Mouse (Mus musculus): Measurements from ENCODE around the gene March5.
A peak's percentile ranks its signal among the peaks of the same experiment; 100 is the strongest.
"Not testable (repeated sequence)": the region's sequence is repeated elsewhere in the genome, so short reads cannot be mapped to it uniquely, and the experiment has no call there.

Gene March5

DNA sequence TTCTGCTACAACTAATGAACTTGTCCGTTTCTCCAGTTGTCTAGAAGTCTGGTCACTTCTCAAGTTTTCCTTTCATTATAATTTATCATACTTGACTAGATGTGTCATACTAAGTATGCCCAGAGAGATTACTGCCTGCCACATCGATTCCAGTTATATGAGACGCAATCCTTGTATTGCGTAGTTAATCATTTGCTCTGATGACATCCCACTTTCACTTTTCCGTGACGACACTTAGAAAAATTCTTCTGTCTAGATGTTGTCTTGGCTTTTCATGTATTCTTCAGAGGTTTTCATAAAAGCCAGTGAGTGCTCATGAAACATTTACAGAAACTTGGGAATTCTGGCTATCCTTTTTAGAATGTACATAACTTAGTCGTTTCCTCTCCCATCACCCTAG is 1.6 kb downstream of the March5 start:
- DNase-seq (ENCODE audit: low spot score) = no peak

DNA sequence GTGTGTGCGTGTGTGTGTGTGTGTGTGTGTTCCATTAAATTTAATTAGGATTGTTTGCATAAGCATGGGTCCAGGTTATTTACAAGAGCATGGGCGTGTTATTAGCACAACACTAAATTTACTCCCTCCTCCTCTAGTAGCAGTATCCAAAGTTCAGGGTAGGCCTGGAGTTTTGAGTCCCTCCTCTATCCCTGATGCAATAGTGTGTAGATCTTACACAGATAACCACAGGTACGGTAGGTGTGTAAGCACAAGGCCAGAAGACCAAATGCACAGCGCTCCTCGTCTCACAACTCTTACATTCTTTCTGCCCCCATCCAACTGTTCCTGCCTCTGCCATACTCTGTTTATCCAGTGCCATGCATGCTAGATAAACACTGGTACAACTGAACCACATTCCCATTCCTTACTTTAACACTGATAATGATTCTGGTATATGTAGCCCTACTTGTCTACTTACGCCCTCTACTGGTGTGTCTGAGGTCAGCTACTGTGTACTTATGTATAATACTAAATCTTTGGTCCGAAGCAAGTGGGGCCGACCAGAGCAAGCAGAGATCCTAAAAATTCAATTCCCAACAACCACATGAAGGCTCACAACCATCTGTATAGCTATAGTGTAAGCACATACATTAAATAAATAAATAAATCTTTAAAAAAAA is 2.3 kb downstream of the March5 start:
- DNase-seq (ENCODE audit: low spot score) = no peak

DNA sequence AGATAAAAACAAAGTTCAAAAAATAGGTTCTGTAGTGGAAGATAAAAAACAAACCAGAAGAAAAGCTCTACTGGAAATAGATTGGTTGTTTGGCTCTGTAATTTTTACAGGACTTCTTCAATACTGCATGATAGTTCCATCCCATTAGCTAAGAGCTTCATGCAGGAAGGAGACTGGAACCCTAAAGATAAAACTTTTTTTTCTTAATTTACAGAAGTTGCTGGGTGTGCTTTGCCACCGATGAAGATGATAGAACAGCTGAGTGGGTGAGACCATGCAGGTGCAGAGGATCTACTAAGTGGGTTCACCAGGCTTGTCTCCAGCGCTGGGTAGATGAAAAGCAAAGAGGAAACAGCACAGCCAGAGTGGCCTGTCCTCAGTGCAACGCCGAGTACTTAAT is 3.1 kb downstream of the March5 start:
- no peak for DNase-seq (ENCODE audit: low spot score)

DNA sequence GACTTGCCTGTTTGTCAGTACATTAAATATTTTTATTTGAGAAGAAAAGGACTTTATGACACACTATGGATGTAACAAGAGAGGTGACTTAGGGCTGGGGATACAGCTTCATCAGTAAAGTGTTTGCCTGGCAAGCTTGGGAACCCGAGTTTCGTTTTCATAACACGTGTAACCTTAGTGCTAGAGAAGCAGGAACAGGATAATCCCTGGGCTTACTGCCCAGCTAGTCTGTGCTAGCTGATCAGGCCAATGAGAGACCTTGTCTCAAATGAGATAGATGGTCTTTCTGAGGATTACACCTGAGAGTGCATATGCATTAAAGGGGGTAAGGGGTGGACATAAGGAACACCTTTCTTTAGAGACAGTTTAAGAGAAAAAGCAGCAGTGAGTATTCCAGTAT is 4.1 kb downstream of the March5 start:
- DNase-seq (ENCODE audit: low spot score) = no peak

DNA sequence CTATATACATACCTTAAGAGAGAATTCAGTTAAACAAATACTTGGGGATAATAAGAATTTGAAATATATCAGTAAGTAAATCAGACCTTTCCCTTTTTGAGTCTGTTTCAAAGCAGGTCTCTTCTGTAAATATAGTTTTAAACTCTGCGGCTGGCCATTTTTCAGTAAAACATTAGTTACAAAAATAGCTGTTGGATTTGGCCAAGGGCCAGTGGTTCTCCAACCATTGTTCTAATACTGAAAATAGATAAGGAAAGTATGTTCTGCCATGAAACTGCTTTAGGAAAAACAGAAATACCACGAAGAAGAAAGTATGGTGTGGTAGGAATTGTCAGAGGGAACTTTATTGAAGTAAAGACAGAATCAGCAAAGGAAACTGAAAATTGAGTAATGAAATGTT is 7.4 kb downstream of the March5 start:
- no peak for DNase-seq (ENCODE audit: low spot score)

DNA sequence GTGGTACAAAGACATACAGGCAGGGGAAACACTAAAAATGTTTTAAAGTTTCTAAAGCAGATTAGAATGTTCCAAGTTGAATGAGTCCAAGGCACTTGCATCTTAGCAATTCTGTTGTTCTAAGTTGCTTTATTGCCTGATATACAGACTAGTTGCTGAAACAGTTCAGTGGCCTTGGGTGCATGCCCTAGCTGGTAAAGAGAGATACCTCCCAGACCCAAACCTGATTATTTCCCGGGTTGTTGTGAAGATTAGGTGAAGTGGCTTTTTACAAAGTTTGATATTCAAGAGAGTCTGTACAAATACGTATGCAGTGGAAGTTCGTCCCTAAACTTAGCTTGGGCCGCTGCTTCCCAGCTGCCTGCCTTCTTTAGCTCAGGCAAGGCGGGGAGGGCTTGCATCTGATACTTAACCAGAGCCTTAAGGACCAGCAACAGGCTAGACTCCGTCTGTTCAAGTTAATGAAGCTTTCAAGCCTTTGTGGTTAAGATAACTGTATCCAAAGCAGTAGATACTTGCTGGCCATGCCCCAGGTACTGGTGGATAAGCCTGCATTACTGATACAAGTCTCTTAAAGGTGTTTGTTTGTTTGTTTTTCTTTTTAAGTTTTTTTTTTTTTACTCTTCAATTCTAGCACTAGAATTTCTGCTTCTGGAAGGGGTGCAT is 18.0 kb downstream of the March5 start:
- DNase-seq (ENCODE audit: low spot score) = no peak

DNA sequence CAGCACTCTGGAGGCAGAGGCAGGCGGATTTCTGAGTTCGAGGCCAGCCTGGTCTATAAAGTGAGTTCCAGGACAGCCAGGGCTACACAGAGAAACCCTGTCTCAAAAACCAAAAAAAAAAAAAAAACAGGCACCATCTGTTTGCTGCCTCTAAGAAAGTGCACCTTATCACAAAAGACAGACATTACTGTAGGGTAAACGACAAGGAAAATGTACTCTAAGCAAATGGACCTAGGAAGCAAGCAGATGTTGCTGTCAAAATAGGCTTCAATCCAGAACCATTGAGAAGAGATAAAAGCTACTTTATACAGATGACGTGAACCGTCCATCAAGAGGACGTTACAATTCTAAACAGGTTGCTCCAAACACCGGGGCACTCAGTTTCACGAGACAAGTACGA is 25.3 kb downstream of the March5 start:
- DNase-seq (ENCODE audit: low spot score) = not testable (repeated sequence)

DNA sequence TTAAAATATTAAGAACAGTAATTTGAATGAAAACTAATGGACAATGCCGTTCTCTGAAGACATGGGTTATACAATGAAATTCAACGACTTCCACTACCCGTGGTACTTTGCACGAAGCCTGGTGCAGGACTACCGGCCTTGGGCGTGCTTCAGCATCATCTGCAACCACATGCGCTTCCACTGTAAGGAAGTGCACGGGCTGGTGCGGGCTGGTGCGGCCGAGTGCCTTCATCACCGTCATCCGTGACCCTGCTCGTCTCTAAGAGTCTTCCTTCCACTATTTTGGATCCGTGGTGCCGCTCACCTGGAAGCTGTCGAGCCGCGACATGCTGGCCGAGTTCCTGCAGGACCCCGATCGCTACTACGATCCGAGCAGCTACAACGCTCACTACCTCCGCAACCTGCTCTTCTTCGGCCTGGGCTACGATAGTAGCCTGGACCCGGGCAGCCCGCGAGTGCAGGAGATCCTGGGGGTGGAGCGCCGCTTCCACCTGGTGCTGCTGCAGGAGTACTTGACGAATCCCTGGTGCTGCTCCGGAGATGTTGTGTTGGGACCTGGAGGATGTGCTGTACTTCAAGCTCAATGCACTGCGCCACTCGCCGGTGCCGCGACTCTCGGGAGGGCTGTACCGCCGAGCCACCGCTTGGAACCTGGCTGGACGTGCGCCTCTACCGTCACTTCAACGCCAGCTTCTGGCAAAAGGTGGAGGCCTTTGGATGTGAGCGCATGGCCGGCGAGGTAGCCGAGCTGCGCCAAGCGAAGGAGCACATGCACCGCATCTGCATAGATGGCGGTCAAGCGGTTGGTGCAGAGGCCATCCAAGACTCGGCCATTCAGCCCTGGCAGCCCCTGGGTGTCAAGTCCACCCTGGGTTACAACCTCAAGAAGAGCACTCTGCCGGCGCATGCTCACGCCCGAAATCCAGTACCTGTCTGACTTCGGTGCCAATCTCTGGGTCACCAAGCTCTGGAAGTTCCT is 26.5 kb downstream of the March5 start:
- DNase-seq (ENCODE audit: low spot score) = no peak

DNA sequence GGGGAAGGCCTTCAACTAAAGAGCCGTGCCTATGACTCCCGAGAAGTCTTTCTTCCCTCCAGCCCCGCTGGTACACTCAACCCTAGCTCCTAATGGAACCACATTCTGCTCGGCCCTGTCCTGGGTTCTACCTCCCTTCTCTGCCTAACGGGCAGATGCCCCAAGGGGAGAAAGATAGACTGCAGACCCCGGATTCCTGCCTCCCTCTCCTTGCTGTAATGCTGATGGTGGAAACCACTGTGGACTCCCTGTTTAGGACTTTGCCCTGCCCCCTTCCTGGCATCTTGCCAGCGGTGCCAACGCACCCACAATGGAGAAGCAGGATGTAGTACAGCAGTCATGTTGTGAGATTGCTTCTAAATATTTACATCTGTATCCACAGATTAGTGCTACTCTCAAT is 28.5 kb downstream of the March5 start:
- DNase-seq (ENCODE audit: low spot score) = no peak

DNA sequence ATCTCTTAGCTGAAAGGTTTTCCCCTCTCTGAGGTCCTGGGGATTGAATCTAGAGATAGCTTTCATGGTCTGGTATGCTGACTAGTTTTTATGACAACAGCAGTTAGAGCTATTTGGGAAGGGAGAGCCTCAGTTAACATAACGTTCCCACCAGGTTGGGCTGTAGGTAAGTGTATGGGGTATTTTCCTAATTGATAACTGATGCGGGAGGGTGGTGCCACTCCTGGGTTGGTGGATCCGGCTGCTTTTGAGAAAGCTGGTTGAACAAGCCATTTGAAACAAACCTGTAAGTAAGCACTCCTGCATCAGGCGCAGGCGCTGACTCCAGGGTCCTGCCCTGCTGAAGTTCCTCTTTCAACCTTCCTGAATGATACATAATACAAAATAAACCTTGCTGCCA is 30.0 kb downstream of the March5 start:
- DNase-seq (ENCODE audit: low spot score) = no peak

DNA sequence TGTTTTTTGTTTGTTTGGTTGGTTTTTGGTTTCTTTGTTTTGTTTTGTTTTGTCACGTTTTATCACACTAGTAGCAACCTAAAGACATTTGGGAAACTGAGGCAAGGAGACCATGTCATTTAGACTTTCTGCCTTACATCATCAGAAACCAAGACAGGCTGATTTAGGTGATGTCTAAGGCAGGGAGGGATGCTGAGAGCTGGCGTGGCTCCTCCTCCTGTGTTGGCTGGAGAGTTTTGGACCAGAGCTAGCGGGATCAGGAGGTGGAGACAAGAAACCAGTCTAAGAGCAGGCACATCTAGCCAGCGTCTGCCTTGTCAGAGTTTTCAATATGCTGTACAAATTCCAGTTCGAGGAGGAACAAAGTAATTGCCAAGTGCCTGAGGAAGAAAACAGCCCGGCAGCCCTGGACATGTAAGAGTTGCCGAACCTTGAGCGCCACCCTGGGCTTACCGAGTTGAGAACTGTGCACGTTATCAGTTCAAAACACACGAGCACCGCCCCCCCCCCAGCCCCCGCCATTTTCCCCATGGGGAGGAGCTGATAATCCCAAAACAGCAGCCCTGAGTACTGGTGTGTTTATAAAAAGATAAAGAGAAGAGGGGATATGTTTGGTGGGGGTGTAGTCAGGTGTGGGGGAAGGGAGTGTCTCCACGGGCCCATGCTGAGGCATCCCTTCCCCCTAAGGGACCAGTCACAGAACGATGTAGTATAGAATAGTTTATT is 30.5 kb downstream of the March5 start:
- peak; percentile 9 for DNase-seq (ENCODE audit: low spot score)

DNA sequence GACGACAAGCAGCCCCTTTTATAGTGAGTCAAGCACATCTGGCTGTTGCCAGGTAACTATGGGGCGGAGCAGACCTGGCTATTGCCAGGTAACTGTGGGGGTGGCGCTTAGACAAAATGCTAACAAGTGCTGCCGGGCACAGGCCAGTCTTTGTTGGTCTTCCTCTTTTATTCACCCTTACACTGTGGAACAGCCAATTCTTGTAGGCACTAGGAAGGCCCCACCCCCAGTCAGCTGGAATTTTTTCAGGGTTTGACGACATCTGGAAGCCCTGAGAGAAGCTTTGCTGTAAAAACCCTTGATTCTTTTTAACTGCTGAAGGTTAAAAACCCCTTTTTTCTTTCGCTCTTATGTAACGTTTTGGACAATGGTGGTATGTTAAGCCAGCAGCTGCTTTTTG is 31.3 kb downstream of the March5 start:
- DNase-seq (ENCODE audit: low spot score) = no peak

DNA sequence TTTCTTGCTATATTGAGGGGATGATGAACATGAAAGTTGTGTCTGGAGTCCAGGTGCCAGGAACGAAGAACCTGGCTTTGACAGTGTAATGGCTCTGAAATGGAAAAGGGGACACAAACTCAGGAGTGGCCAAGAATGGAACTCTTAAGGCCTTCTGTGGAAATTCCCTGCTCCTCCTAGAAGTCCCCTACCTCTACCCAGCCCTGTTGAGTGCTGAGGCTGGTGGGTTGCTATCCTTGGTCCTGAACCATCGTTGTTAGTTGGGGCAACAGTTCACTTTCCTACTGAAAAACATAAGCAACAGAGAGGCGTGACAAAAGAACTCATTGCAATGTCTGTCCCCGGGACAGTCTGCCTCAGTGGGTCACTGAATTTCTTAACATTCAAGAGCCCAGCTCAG is 31.8 kb downstream of the March5 start:
- DNase-seq (ENCODE audit: low spot score) = no peak

DNA sequence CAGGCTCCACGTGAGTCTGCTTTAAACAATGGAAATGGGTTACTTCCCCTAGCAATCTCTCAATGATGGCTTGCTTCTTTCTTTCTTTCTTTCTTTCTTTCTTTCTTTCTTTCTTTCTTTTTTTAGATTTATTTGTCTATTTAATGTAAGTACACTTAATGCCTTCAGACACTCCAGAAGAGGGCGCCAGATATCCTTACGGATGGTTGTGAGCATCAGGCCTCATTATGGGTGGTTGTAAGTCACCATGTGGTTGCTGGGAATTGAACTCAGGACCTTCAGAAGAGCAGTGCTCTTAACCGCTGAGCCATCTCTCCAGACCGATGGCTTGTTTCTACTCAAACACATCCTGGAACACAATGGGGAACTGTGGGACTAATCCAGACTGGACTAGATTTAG is 33.9 kb downstream of the March5 start:
- DNase-seq (ENCODE audit: low spot score) = no peak

DNA sequence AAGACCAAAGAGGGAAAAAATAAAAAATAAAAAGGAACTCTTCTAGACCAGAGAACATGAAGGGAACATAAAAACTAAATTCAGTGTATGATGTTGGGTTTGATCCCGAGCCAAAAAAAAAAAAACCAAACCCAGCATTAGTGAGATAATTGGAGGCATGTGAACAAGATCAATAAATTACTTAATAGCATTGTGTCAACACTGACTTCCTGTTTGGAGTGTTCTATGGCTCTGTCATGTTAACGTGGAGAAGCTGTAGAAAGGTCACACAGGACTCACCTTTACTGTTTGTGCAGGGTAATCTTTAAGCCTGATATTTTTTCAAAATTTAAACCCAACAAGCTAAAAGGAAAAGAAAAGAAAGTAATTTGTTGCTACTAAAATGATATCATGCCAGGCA is 35.4 kb downstream of the March5 start:
- no peak for DNase-seq (ENCODE audit: low spot score)

DNA sequence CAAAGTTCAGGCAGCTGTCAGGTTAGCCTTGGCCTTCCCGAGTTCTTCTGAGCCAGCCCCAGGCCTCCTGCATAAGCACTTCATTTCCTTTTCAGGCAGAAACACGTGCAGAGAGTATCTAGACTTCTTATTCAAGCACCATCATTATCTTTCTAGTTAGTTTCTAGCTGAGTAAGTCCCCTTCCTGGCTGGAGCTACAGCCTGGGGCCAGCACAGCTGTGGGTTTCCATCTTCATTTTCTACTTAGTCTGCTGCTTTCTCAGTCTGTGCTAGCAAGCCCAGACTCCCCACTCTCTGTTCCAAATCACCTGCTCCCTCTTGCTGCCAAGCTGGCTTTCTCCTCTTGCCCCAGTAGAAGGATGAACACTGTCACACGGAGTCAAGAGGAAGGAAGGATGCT is 39.5 kb downstream of the March5 start:
- DNase-seq (ENCODE audit: low spot score) = no peak

DNA sequence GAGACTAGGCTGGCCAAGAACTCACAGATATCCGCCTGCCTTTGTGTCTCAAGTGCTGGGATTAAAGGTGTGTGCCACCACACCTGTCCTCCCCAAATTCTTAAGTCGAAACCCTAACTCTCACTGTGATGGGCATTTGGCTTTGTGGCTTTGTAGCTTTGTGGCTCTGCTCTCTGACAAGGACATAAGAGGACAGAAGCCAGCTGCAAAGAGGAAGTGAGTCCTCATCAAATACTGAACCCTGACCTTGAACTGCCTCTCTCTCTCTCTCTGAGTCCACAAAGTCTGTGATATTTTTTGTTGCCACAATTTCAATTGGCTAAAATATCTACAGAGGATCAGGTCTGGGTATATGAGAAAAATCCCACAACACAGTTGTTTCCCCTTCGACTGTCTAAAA is 40.9 kb downstream of the March5 start:
- no peak for DNase-seq (ENCODE audit: low spot score)

DNA sequence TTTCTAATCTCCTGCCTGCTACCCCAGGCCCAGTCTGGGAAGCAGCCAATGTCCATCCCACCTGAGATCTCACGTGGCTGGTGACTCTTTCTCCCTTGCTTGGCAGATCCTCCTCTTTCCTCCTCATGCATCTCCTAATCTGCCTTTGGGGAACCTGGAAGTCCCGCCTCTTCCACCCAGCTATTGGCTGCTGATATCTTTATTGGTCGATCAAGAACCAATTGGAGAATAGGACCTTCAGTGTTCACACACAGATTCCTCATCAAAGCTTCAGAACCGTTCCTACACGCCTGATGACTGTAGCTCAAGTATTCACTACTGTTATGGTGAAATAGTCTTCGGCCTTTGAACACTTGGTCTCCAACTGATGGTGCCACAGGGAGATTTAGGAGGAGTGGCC is 44.8 kb downstream of the March5 start:
- DNase-seq (ENCODE audit: low spot score) = no peak

DNA sequence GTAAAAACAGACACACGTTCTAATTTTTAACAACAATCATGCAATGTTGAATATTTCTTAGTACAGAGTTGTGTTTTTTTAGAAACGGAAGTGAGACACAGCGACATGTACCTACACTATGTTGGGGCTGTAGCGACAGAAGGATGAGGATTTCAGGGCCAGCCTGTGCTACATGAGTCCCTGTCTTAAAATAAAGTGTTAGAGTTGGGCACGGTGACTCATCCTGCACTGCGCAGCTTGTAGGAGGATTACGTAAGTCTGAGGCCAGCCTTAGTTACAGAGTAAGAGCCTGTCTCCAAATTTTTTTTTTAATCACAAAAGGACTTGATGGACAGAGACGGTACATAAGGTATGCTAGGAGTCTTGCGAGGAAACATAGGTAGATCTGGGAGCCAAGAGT is 48.0 kb downstream of the March5 start:
- no peak for DNase-seq (ENCODE audit: low spot score)

DNA sequence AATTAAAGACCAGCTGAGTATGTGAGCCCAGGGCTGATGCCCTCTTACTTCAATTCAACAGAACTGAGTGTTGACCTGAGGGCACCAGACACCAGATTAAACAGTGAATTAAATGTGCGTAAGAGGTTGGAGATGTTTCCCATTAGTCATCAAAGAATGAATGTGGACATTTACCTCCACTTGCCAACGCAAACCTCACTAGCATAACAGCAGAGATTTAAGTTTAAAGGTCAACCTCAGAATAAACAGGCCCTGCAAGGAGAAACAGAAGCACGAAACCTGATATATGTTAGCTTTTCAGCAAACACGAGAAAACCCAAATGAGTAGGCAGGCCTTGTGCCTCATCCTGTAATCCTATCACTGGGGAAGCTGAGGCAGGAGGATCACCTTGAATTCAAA is 55.0 kb downstream of the March5 start:
- DNase-seq (ENCODE audit: low spot score) = no peak

DNA sequence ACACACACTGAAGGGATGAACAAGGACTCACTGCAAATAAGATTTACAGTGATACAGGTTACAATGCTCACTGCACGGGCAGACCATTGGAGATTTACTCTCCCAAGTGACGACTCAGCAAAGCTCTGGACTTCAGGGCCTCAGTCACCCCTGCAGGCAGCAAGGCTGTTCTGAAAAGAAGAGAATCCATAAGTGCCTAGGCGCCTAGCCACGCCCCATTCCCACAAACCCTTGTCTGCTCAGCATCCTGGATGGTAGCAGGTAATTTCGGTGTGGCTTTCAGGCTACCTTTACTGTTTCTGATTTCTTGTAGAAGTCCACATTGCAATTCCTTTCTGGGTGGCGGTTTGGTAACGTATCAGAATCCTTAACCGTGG is 56.2 kb downstream of the March5 start:
- DNase-seq (ENCODE audit: low spot score) = peak; percentile 41
